In the genomic region with DNA sequence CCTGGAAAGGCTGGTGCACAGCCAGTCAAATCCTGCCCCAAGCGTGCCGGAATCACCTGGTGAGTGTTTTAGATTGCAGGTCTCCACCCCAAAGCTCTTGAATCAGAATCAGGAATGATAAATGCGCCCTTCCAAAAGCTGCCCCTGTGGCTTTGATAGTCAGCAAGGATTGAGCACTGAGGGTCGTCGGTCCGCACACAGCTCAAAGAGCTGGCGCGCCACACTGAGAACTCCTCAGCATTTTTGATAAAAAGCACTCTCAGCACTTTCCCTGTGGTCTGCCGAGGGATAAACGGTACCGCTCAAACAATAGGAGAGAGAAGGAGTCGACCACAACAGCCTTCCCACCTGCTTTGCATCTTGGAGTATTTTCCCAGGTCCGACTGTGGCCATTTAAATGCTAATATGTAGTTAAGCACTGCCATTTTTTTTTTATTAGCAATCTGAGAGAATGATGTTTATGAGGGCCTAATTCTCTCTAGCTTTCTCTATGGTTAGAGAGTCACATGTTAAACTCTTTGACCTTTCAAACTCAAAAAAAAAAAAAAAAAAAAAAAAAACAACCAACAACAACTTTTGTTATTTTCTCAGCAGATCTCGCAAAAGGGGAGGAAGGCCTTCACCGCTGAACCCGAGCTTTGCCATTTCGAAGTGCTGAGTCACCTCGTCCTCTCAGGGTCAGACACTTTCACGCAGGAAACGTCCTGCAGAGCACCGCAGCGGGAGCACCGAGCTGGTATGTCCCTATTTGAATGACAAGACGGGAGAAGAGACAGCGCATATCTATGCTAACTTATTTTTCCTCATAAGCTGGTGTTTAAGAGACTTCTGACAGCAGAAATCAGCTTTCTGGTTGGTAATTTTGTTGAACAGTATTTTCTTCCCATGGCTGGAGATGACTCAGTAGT, we compare ENCODE assay signal across 11 mouse cellular contexts. TPM values are rescaled to one million over a fixed set of nuclear protein-coding genes. Genes with fewer than 3 reads are reported as not detected.
DNase-seq lines count a peak whose midpoint lies in the region; ATAC-seq and TF ChIP-seq lines count a peak whose summit lies in the region.
"Had no signal": no experiment of that assay in that cellular context is flagged by ENCODE, and none has a peak within 500 bp of the region (broad histone marks: within the 10 kb centered on the region; RNA-seq: fewer than 3 reads in every experiment).

No protein-coding gene starts in this region.

- no peaks in the 10 kb centered on the region for H3K27me3 ChIP-seq in spleen, adult 2 months (ENCODE audit: control insufficient read depth, insufficient read depth, low read length)
- no peaks in the 10 kb centered on the region for H3K27me3 ChIP-seq in hindbrain, embryonic 14.5 days (ENCODE audit: control insufficient read depth, insufficient read depth, low read length)
- no peaks in the 10 kb centered on the region for H3K27me3 ChIP-seq in neural tube, embryonic 14.5 days (ENCODE audit: control insufficient read depth, insufficient read depth, low read length)

- H3K27ac ChIP-seq in spleen, adult 2 months (ENCODE audit: insufficient read depth, low read length) = peak overlapping the region; percentile 31; the same call in 1 of the 2 replicates
- peak overlapping the region; percentile 16; the same call in 1 of the 2 replicates for H3K27ac ChIP-seq in hindbrain, embryonic 14.5 days
- H3K27ac ChIP-seq in neural tube, embryonic 14.5 days (ENCODE audit: low read depth, low read length) = no peak overlapping the region

- no peak for TF ChIP-seq POLR2A in spleen, adult 2 months (IDR thresholded peaks at IDR 0.05; ENCODE audit: low read depth, low read length)

- WGBS in spleen, adult 2 months = 59% methylated on average over 25 of the region's 25 CpGs
- 12% methylated on average over 25 of the region's 25 CpGs for WGBS in hindbrain, embryonic 14.5 days
- WGBS in neural tube, embryonic 14.5 days = 17% methylated on average over 25 of the region's 25 CpGs

- no peaks in the 10 kb centered on the region for H3K9me3 ChIP-seq in hindbrain, embryonic 14.5 days (ENCODE audit: control insufficient read depth, low read length)
- H3K9me3 ChIP-seq in neural tube, embryonic 14.5 days (ENCODE audit: control insufficient read depth, low read length) = no peaks in the 10 kb centered on the region
- H3K9me3 ChIP-seq: G1E had no signal

- no peak for ATAC-seq in hindbrain, embryonic 14.5 days (ENCODE audit: low FRiP score)
- ATAC-seq in neural tube, embryonic 14.5 days (ENCODE audit: low read depth) = no peak

- no peak overlapping the region for H3K9ac ChIP-seq in hindbrain, embryonic 14.5 days
- 0 out of 2 replicates have a peak overlapping the region, but pooled peaks have one; percentile 21 for H3K9ac ChIP-seq in neural tube, embryonic 14.5 days (replicated peaks; ENCODE audit: low read depth, low read length)

- no peak for TF ChIP-seq CTCF in spleen, adult 2 months (IDR thresholded peaks at IDR 0.05; ENCODE audit: extremely low read depth, insufficient read depth, insufficient read length, insufficient replicate concordance)

- intact Hi-C loops in heart, postnatal 14 days (cut with DNase I) = no loop called here

- no peak overlapping the region for H3K4me3 ChIP-seq in spleen, adult 2 months (ENCODE audit: extremely low read depth, insufficient read depth, insufficient read length)
- H3K4me3 ChIP-seq in hindbrain, embryonic 14.5 days (replicated peaks; ENCODE audit: low read length) = no peak overlapping the region
- no peak overlapping the region for H3K4me3 ChIP-seq in neural tube, embryonic 14.5 days (ENCODE audit: low read depth, low read length)

- peak overlapping the region; percentile 3 for H3K4me2 ChIP-seq in hindbrain, embryonic 14.5 days (replicated peaks)
- H3K4me2 ChIP-seq in neural tube, embryonic 14.5 days (ENCODE audit: low read depth, low read length) = peak overlapping the region; percentile 14; the same call in 1 of the 2 replicates

- peaks cover 4% of the 10 kb centered on the region; the same call in 1 of the 2 replicates for H3K4me1 ChIP-seq in spleen, adult 2 months (ENCODE audit: control insufficient read depth, insufficient read depth, insufficient read length)
- peaks cover 14% of the 10 kb centered on the region; the same call in 1 of the 2 replicates for H3K4me1 ChIP-seq in hindbrain, embryonic 14.5 days (replicated peaks; ENCODE audit: control insufficient read depth, insufficient read depth, low read length)
- H3K4me1 ChIP-seq in neural tube, embryonic 14.5 days (ENCODE audit: control insufficient read depth, insufficient read depth, low read length) = 0 out of 2 replicates have a peak, but pooled peaks cover 8% of the 10 kb centered on the region

- H3K36me3 ChIP-seq in spleen, adult 2 months (ENCODE audit: control insufficient read depth, insufficient read depth, low read length) = no peaks in the 10 kb centered on the region
- no peaks in the 10 kb centered on the region for H3K36me3 ChIP-seq in hindbrain, embryonic 14.5 days (replicated peaks; ENCODE audit: control insufficient read depth, insufficient read depth)
- no peaks in the 10 kb centered on the region for H3K36me3 ChIP-seq in neural tube, embryonic 14.5 days (ENCODE audit: control insufficient read depth, insufficient read depth, low read length)
- H3K36me3 ChIP-seq: G1E had no signal

- peak; percentile 53 for DNase-seq in heart, adult 11 months
- no peak for DNase-seq in heart, postnatal 14 days
- no peak for DNase-seq in spleen, adult 2 months (ENCODE audit: low read depth in 1 of 2, low spot score in 2 of 2)
- no peak for DNase-seq in spleen, postnatal 4 days (ENCODE audit: low spot score in 2 of 2)
- no peak for DNase-seq in hindbrain, embryonic 14.5 days (ENCODE audit: low spot score)
- DNase-seq in layer of hippocampus, adult 11-12 months (ENCODE audit: low spot score) = no peak
- DNase-seq in B cell, adult 2 months = no peak
- DNase-seq: heart, postnatal 4 days; lung, postnatal 10 days had no signal

RNA-seq across cellular contexts. Expression of gene Zfp281, which starts 50.1 kb away (rescaled TPM):
- total RNA-seq in heart, postnatal 14 days (2021) = 10 to 100 TPM; 11.3 to 11.5 TPM
- polyA plus RNA-seq in spleen, adult 2 months (2012; rRNA removed) = 1.9 and 2.7 TPM in 2 replicates
- 23.4 and 24.6 TPM in 2 replicates for polyA plus RNA-seq in hindbrain, embryonic 14.5 days (2014; fragmentation: Nextera tagmentation; extraction: Ambion mirVana)
- polyA plus RNA-seq in neural tube, embryonic 14.5 days (2014; fragmentation: Nextera tagmentation; extraction: Ambion mirVana) = 22.7 and 26.4 TPM in 2 replicates
